Comparison of ENCODE assay signal across 26 mouse cellular contexts in the genomic region with DNA sequence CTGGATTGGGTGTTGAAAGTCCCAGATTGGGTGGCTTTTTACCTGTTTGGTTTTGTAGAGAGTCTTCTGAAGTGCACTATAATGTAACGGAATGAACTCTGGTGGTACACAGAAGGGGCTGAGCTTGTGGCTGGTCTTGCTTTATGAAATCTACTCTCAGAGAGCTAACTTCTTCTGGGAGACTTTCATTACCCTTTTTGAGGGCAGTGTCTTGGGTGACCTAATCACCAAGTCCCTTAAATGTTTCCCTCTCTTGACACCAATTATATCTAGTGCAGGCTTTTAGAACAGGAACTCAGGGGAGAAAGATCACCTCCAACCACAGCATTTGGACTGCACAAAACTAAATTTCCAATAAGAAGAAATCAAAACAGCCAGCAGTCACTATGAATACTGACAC. TPM values are rescaled to one million over a fixed set of nuclear protein-coding genes. Genes with fewer than 3 reads are reported as not detected.
DNase-seq lines count a peak whose midpoint lies in the region; ATAC-seq lines count a peak whose summit lies in the region.
"Had no signal": no experiment of that assay in that cellular context is flagged by ENCODE, and none has a peak within 500 bp of the region (broad histone marks: within the 10 kb centered on the region; RNA-seq: fewer than 3 reads in every experiment).

No protein-coding gene starts in this region.

- no peak for DNase-seq in adrenal gland, postnatal 25 days
- DNase-seq in right cerebral cortex, adult 2 months (ENCODE audit: low spot score in 2 of 2): no peak
- no peak for DNase-seq in left cerebral cortex, postnatal 4 days
- DNase-seq: adrenal gland, adult 2 months; adrenal gland, adult 8-10 months; adrenal gland, postnatal 10 days; adrenal gland, postnatal 14 days; adrenal gland, postnatal 36 days; B cell, adult 2 months; cerebellum, adult 11 months; cerebellum, adult 11-12 months; cerebellum, adult 18-20 months had no signal

- intact Hi-C loops in left cerebral cortex, postnatal 4 days (cut with DNase I): no loop called here

- ATAC-seq in common myeloid progenitor, adult 5-6 weeks (replicated peaks; ENCODE audit: low read depth, poor library complexity, severe bottlenecking): peak; percentile 70
- peak; percentile 85 for ATAC-seq in granulocyte monocyte progenitor cell, adult 5-6 weeks (replicated peaks; ENCODE audit: poor library complexity, severe bottlenecking)
- ATAC-seq in megakaryocyte, adult 5-6 weeks (ENCODE audit: poor library complexity, severe bottlenecking): peak; percentile 79
- peak; percentile 74 for ATAC-seq in megakaryocyte progenitor cell, adult 5-6 weeks (replicated peaks; ENCODE audit: poor library complexity)
- ATAC-seq in megakaryocyte-erythroid progenitor cell, adult 5-6 weeks (replicated peaks; ENCODE audit: low FRiP score, low TSS enrichment, poor library complexity, severe bottlenecking): no peak
- ATAC-seq: activated CD4-positive, CD25-positive, alpha-beta regulatory T cell, adult 4 months; CD4-positive, CD25-positive, alpha-beta regulatory T cell, adult 4 months; Patski had no signal

RNA-seq across cellular contexts. Expression of a gene that starts 2.3 kb away (rescaled TPM):
- not detected in 2 replicates for total RNA-seq in common myeloid progenitor, adult 5-6 weeks (2017)
- total RNA-seq in granulocyte monocyte progenitor cell, adult 5-6 weeks (2014; fragmentation: Nextera tagmentation): not detected in 2 replicates
- not detected in 2 replicates for total RNA-seq in granulocyte monocyte progenitor cell, adult 5-6 weeks (2017)
- total RNA-seq in megakaryocyte, adult 5-6 weeks (2015): not detected in 2 replicates
- total RNA-seq in megakaryocyte, adult 5-6 weeks (2017): not detected in 2 replicates
- not detected in 2 replicates for total RNA-seq in megakaryocyte progenitor cell, adult 5-6 weeks (2015)
- not detected in 2 replicates for total RNA-seq in megakaryocyte progenitor cell, adult 5-6 weeks (2017)
- total RNA-seq in adrenal gland, postnatal 25 days (2021): not detected in 2 replicates
- not detected for total RNA-seq in left cerebral cortex, postnatal 4 days (2021)
- not detected in 2 replicates for total RNA-seq in megakaryocyte-erythroid progenitor cell, adult 5-6 weeks (2014; fragmentation: Nextera tagmentation)
- total RNA-seq in megakaryocyte-erythroid progenitor cell, adult 5-6 weeks (2017): not detected in 2 replicates
- total RNA-seq: adrenal gland, adult 18-20 months; adrenal gland, adult 2 months; adrenal gland, postnatal 10 days; adrenal gland, postnatal 14 days; adrenal gland, postnatal 36 days; adrenal gland, postnatal 4 days; CH12.LX; ES-E14; G1E; MEL had no signal

RNA-seq across cellular contexts. Expression of a gene that starts 48.8 kb away (rescaled TPM):
- not detected in 2 replicates for total RNA-seq in common myeloid progenitor, adult 5-6 weeks (2017)
- total RNA-seq in granulocyte monocyte progenitor cell, adult 5-6 weeks (2014; fragmentation: Nextera tagmentation): not detected in 2 replicates
- 0.21 TPM in 1 of 2 replicates, not detected in the other for total RNA-seq in granulocyte monocyte progenitor cell, adult 5-6 weeks (2017)
- not detected in 2 replicates for total RNA-seq in megakaryocyte, adult 5-6 weeks (2015)
- not detected in 2 replicates for total RNA-seq in megakaryocyte, adult 5-6 weeks (2017)
- 0.24 TPM in 1 of 2 replicates, not detected in the other for total RNA-seq in megakaryocyte progenitor cell, adult 5-6 weeks (2015)
- not detected in 2 replicates for total RNA-seq in megakaryocyte progenitor cell, adult 5-6 weeks (2017)
- total RNA-seq in adrenal gland, postnatal 25 days (2021): not detected in 2 replicates
- total RNA-seq in left cerebral cortex, postnatal 4 days (2021): not detected
- total RNA-seq in megakaryocyte-erythroid progenitor cell, adult 5-6 weeks (2014; fragmentation: Nextera tagmentation): not detected in 2 replicates
- not detected in 2 replicates for total RNA-seq in megakaryocyte-erythroid progenitor cell, adult 5-6 weeks (2017)
- total RNA-seq: adrenal gland, adult 18-20 months; adrenal gland, adult 2 months; adrenal gland, adult 8-10 months; adrenal gland, postnatal 10 days; adrenal gland, postnatal 14 days; adrenal gland, postnatal 36 days; adrenal gland, postnatal 4 days; CH12.LX; ES-E14; MEL had no signal
